Comparison of ENCODE assay signal across 29 mouse cellular contexts in genomic region chr2:157389591-157389921, GRCm38 (mm10). TPM values are rescaled to one million over a fixed set of nuclear protein-coding genes. Genes with fewer than 3 reads are reported as not detected.
"Had no signal": no experiment of that assay in that cellular context is flagged by ENCODE, and none has a peak within 500 bp of the region (broad histone marks: within the 10 kb centered on the region; RNA-seq: fewer than 3 reads in every experiment).

No protein-coding gene starts in this region.

- H3K27me3 ChIP-seq: liver, embryonic 13.5 days; midbrain, embryonic 12.5 days; midbrain, embryonic 15.5 days; neural tube, embryonic 13.5 days; stomach, embryonic 15.5 days had no signal

- H3K9ac ChIP-seq: liver, embryonic 13.5 days; lung, embryonic 14.5 days; midbrain, embryonic 12.5 days; midbrain, embryonic 15.5 days; neural tube, embryonic 13.5 days; stomach, embryonic 15.5 days had no signal

- H3K4me3 ChIP-seq: layer of hippocampus, adult 2 months; left cerebral cortex, adult 2 months; liver, embryonic 13.5 days; midbrain, embryonic 12.5 days; midbrain, embryonic 15.5 days; myocyte; neural tube, embryonic 13.5 days; stomach, embryonic 15.5 days had no signal

- H3K27ac ChIP-seq: kidney, postnatal 0 days; layer of hippocampus, adult 2 months; left cerebral cortex, adult 2 months; liver, embryonic 13.5 days; midbrain, embryonic 12.5 days; midbrain, embryonic 15.5 days; neural tube, embryonic 13.5 days; stomach, embryonic 15.5 days had no signal

- H3K36me3 ChIP-seq: midbrain, embryonic 15.5 days; stomach, embryonic 15.5 days had no signal

- H3K4me2 ChIP-seq: liver, embryonic 13.5 days; lung, embryonic 14.5 days; midbrain, embryonic 12.5 days; midbrain, embryonic 15.5 days; neural tube, embryonic 13.5 days; stomach, embryonic 15.5 days had no signal

- H3K9me3 ChIP-seq: liver, embryonic 13.5 days; midbrain, embryonic 12.5 days; midbrain, embryonic 15.5 days; neural tube, embryonic 13.5 days; stomach, embryonic 15.5 days had no signal

- DNase-seq: kidney, adult 2 months; kidney, postnatal 25 days; layer of hippocampus, adult 9-11 months; layer of hippocampus, postnatal 36 days; liver, embryonic 13.5 days; lung, embryonic 14.5 days; lung, postnatal 10 days; lung, postnatal 36 days; retina, postnatal 1 day; right cerebral cortex, postnatal 25 days; spleen, adult 18-20 months; thymus, postnatal 25 days had no signal

- ATAC-seq: midbrain, embryonic 15.5 days had no signal

RNA-seq across cellular contexts. Expression of gene Ghrh, which starts 42.2 kb away (rescaled TPM):
- total RNA-seq: layer of hippocampus, adult 2 months; layer of hippocampus, postnatal 36 days; left cerebral cortex, adult 2 months; left cerebral cortex, postnatal 10 days; left cerebral cortex, postnatal 36 days; liver, adult 2 months; megakaryocyte-erythroid progenitor cell, adult 5-6 weeks; monocyte, adult 5-6 weeks; neutrophil, adult 5-6 weeks had no signal
- polyA plus RNA-seq: kidney, adult 2 months; kidney, embryonic 14.5 days; kidney, postnatal 0 days; limb, embryonic 11.5 days; liver, adult 2 months; liver, embryonic 13.5 days; liver, embryonic 16.5 days; lung, embryonic 14.5 days; myocyte had no signal
